In genomic region chr7:117567653-117568340, GRCm38 (mm10) we compare ENCODE assay signal across 18 mouse cellular contexts.
A peak's percentile ranks its signal among the peaks of the same experiment; 100 is the strongest.
DNase-seq lines count a peak whose midpoint lies in the region; ATAC-seq and TF ChIP-seq lines count a peak whose summit lies in the region.
"Had no signal": no experiment of that assay in that cellular context is flagged by ENCODE, and none has a peak within 500 bp of the region (broad histone marks: within the 10 kb centered on the region; RNA-seq: fewer than 3 reads in every experiment).

No protein-coding gene starts in this region.

- TF ChIP-seq POLR2A in spleen, adult 2 months (IDR thresholded peaks at IDR 0.05; ENCODE audit: low read depth, low read length): no peak
- no peak for TF ChIP-seq POLR2A in bone marrow, adult 2 months (IDR thresholded peaks at IDR 0.05; ENCODE audit: borderline replicate concordance, control insufficient read depth, low read depth, low read length)

- H3K9ac ChIP-seq in midbrain, embryonic 16.5 days (ENCODE audit: low read depth, low read length): no peak overlapping the region
- H3K9ac ChIP-seq: heart, embryonic 15.5 days; hindbrain, embryonic 14.5 days had no signal

- peak; percentile 21 to 32 for DNase-seq in spleen, adult 2 months (ENCODE audit: low read depth in 1 of 2, low spot score in 2 of 2)
- DNase-seq in spleen, adult 12 weeks (ENCODE audit: low spot score): no peak
- DNase-seq in retina, embryonic 14.5 days (ENCODE audit: low spot score): no peak
- DNase-seq in cerebellum, postnatal 14 days: no peak
- DNase-seq: adrenal gland, postnatal 14 days; cerebellum, adult 18-20 months; cerebellum, adult 9-11 months; gastrocnemius, postnatal 10 days; heart, adult 2 months; heart, postnatal 14 days had no signal

- H3K36me3 ChIP-seq in spleen, adult 2 months (ENCODE audit: control insufficient read depth, insufficient read depth, low read length): no peaks in the 10 kb centered on the region
- no peaks in the 10 kb centered on the region for H3K36me3 ChIP-seq in midbrain, embryonic 16.5 days (ENCODE audit: control insufficient read depth, insufficient read depth, low read length)
- H3K36me3 ChIP-seq: embryonic facial prominence, embryonic 10.5 days; heart, embryonic 15.5 days had no signal

- no peak for TF ChIP-seq CTCF in spleen, adult 2 months (IDR thresholded peaks at IDR 0.05; ENCODE audit: extremely low read depth, insufficient read depth, insufficient read length, insufficient replicate concordance)
- TF ChIP-seq CTCF in bone marrow, adult 2 months (IDR thresholded peaks at IDR 0.05; ENCODE audit: control insufficient read depth, insufficient read depth, low read length): no peak

- ATAC-seq in megakaryocyte, adult 5-6 weeks (ENCODE audit: poor library complexity, severe bottlenecking): 0 out of 2 replicates have a peak, but pooled peaks have one; percentile 20
- no peak for ATAC-seq in midbrain, embryonic 16.5 days
- ATAC-seq: forebrain, embryonic 14.5 days had no signal

- peaks cover 17% of the 10 kb centered on the region; the same call in 1 of the 2 replicates for H3K4me1 ChIP-seq in spleen, adult 2 months (ENCODE audit: control insufficient read depth, insufficient read depth, insufficient read length)
- peaks cover 4% of the 10 kb centered on the region for H3K4me1 ChIP-seq in bone marrow, adult 2 months (ENCODE audit: control insufficient read depth, insufficient read depth, low read length)
- 0 out of 2 replicates have a peak, but pooled peaks cover 2% of the 10 kb centered on the region for H3K4me1 ChIP-seq in midbrain, embryonic 16.5 days (ENCODE audit: control insufficient read depth, insufficient read depth, low read length)

- WGBS in spleen, adult 2 months: 48% methylated on average over 11 of the region's 11 CpGs
- WGBS in bone marrow, adult 2 months: 79% methylated on average over 11 of the region's 11 CpGs
- 90% methylated on average over 11 of the region's 11 CpGs for WGBS in midbrain, embryonic 16.5 days

- peak overlapping the region; percentile 77 for H3K27ac ChIP-seq in spleen, adult 2 months (ENCODE audit: insufficient read depth, low read length)
- H3K27ac ChIP-seq in bone marrow, adult 2 months (ENCODE audit: control insufficient read depth, insufficient read depth, low read depth, low read length, poor library complexity): peak overlapping the region; percentile 24
- no peak overlapping the region for H3K27ac ChIP-seq in midbrain, embryonic 16.5 days (ENCODE audit: low read length)
- H3K27ac ChIP-seq: embryonic facial prominence, embryonic 10.5 days; heart, adult 2 months; heart, embryonic 15.5 days; hindbrain, embryonic 14.5 days had no signal

- H3K27me3 ChIP-seq in spleen, adult 2 months (ENCODE audit: control insufficient read depth, insufficient read depth, low read length): no peaks in the 10 kb centered on the region
- H3K27me3 ChIP-seq in midbrain, embryonic 16.5 days (ENCODE audit: control insufficient read depth, insufficient read depth, low read depth, low read length): no peaks in the 10 kb centered on the region
- H3K27me3 ChIP-seq: heart, embryonic 15.5 days had no signal

- no peak overlapping the region for H3K4me3 ChIP-seq in spleen, adult 2 months (ENCODE audit: extremely low read depth, insufficient read depth, insufficient read length)
- H3K4me3 ChIP-seq in bone marrow, adult 2 months (replicated peaks; ENCODE audit: control insufficient read depth, low read depth, low read length): no peak overlapping the region
- H3K4me3 ChIP-seq in midbrain, embryonic 16.5 days (ENCODE audit: low read depth, low read length): no peak overlapping the region
- H3K4me3 ChIP-seq: embryonic facial prominence, embryonic 10.5 days; heart, adult 2 months; heart, embryonic 15.5 days had no signal

- H3K9me3 ChIP-seq in midbrain, embryonic 16.5 days (replicated peaks; ENCODE audit: control insufficient read depth, low read length, poor library complexity, severe bottlenecking): no peaks in the 10 kb centered on the region
- H3K9me3 ChIP-seq: embryonic facial prominence, embryonic 10.5 days; heart, embryonic 15.5 days had no signal

- no peak overlapping the region for H3K4me2 ChIP-seq in midbrain, embryonic 16.5 days (ENCODE audit: low read length)
- H3K4me2 ChIP-seq: heart, embryonic 11.5 days; heart, embryonic 15.5 days; hindbrain, embryonic 14.5 days had no signal

Comparison
In these comparisons a context has a peak if more than half of its experiments do, and no peak if none do; other contexts are left out.
1. DNase-seq: peak in spleen, adult 2 months (2 of 2); none in spleen, adult 12 weeks (single experiment), retina, embryonic 14.5 days (single experiment) and cerebellum, postnatal 14 days (0 of 2).